Mouse (Mus musculus): ENCODE results near the gene Coro7.

Gene Coro7

GRCm38 (mm10) chr16:4656571-4657081 is 23.0 kb downstream of the Coro7 start:
- TF ChIP-seq GATA4 (IDR thresholded peaks at IDR 0.05; ENCODE audit: insufficient replicate concordance, low read length): no peak

- no peak for TF ChIP-seq GATA4 (IDR thresholded peaks at IDR 0.05; ENCODE audit: insufficient replicate concordance, low read length)
Observed at GRCm38 (mm10) chr16:4655764-4656570, 23.6 kb downstream of the Coro7 start.

GRCm38 (mm10) chr16:4655251-4655734 is 24.3 kb downstream of the Coro7 start:
- no peak for TF ChIP-seq GATA4 (IDR thresholded peaks at IDR 0.05; ENCODE audit: insufficient replicate concordance, low read length)

- no peak for TF ChIP-seq GATA4 (IDR thresholded peaks at IDR 0.05; ENCODE audit: insufficient replicate concordance, low read length)
Observed at GRCm38 (mm10) chr16:4654706-4655105, 24.9 kb downstream of the Coro7 start.

- TF ChIP-seq GATA4 (IDR thresholded peaks at IDR 0.05; ENCODE audit: insufficient replicate concordance, low read length): no peak
Observed at GRCm38 (mm10) chr16:4652707-4653416, 26.7 kb downstream of the Coro7 start.

GRCm38 (mm10) chr16:4651624-4652023 is 28.0 kb downstream of the Coro7 start:
- no peak for TF ChIP-seq GATA4 (IDR thresholded peaks at IDR 0.05; ENCODE audit: insufficient replicate concordance, low read length)

- TF ChIP-seq GATA4 (IDR thresholded peaks at IDR 0.05; ENCODE audit: insufficient replicate concordance, low read length): no peak
Observed at GRCm38 (mm10) chr16:4651081-4651480, 28.5 kb downstream of the Coro7 start.

- TF ChIP-seq GATA4 (IDR thresholded peaks at IDR 0.05; ENCODE audit: insufficient replicate concordance, low read length): no peak
Observed at GRCm38 (mm10) chr16:4650161-4650560, 29.4 kb downstream of the Coro7 start.

GRCm38 (mm10) chr16:4649692-4650091 is 29.9 kb downstream of the Coro7 start:
- TF ChIP-seq GATA4 (IDR thresholded peaks at IDR 0.05; ENCODE audit: insufficient replicate concordance, low read length): no peak

- TF ChIP-seq GATA4 (IDR thresholded peaks at IDR 0.05; ENCODE audit: insufficient replicate concordance, low read length): no peak
Observed at GRCm38 (mm10) chr16:4649211-4649610, 30.4 kb downstream of the Coro7 start.

GRCm38 (mm10) chr16:4648416-4649023 is 31.1 kb downstream of the Coro7 start:
- no peak for TF ChIP-seq GATA4 (IDR thresholded peaks at IDR 0.05; ENCODE audit: insufficient replicate concordance, low read length)

GRCm38 (mm10) chr16:4647651-4648141 is 31.9 kb downstream of the Coro7 start:
- TF ChIP-seq GATA4 (IDR thresholded peaks at IDR 0.05; ENCODE audit: insufficient replicate concordance, low read length): no peak

- no peak for TF ChIP-seq GATA4 (IDR thresholded peaks at IDR 0.05; ENCODE audit: insufficient replicate concordance, low read length)
Observed at GRCm38 (mm10) chr16:4646831-4647230, 32.7 kb downstream of the Coro7 start.

- TF ChIP-seq GATA4 (IDR thresholded peaks at IDR 0.05; ENCODE audit: insufficient replicate concordance, low read length): no peak
Observed at GRCm38 (mm10) chr16:4645867-4646266, 33.7 kb downstream of the Coro7 start.

GRCm38 (mm10) chr16:4643670-4644419 is 35.7 kb downstream of the Coro7 start:
- TF ChIP-seq GATA4 (IDR thresholded peaks at IDR 0.05; ENCODE audit: insufficient replicate concordance, low read length): no peak
